Comparison of ENCODE assay signal across 8 mouse cellular contexts in the genomic region with DNA sequence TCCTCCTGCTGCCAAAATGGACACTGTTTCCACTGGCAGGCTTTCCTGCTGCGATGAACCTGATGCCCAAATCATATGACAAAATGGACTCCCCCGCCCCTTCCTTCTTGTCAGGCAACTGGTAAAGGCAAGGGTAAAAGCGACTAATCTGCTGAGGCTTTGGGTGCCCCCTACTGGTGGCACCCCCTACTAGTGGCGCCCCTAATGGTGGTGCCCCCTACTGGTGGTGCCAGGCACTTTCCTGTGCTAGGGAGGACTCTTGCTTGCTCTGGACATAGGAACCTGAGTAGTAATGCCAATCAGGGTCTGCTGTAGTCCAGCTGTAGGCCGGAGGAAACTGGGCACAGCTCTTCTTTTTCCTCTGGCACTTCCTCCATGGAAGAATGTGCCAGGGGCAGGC. TPM values are rescaled to one million over a fixed set of nuclear protein-coding genes. Genes with fewer than 3 reads are reported as not detected.
DNase-seq lines count a peak whose midpoint lies in the region; ATAC-seq and TF ChIP-seq lines count a peak whose summit lies in the region.

No protein-coding gene starts in this region.

- H3K4me3 ChIP-seq in gastrocnemius, adult 2 months = no peak overlapping the region
- no peak overlapping the region for H3K4me3 ChIP-seq in neural tube, embryonic 15.5 days (replicated peaks)

- TF ChIP-seq CTCF in gastrocnemius, adult 2 months (IDR thresholded peaks at IDR 0.05) = peak; percentile 86

- intact Hi-C loops in gastrocnemius, adult 2 months (cut with DNase I) = no loop called here

- no peak overlapping the region for H3K27ac ChIP-seq in gastrocnemius, adult 2 months
- H3K27ac ChIP-seq in neural tube, embryonic 15.5 days (replicated peaks) = no peak overlapping the region

- no peaks in the 10 kb centered on the region for H3K36me3 ChIP-seq in neural tube, embryonic 15.5 days

- H3K9ac ChIP-seq in neural tube, embryonic 15.5 days (replicated peaks) = no peak overlapping the region

- no peaks in the 10 kb centered on the region; the same call in 1 of the 2 replicates for H3K27me3 ChIP-seq in neural tube, embryonic 15.5 days (replicated peaks)

- H3K4me1 ChIP-seq in neural tube, embryonic 15.5 days = peaks cover 18% of the 10 kb centered on the region

- 61% methylated on average over 5 of the region's 5 CpGs for WGBS in neural tube, embryonic 15.5 days

- peak; percentile 55 for DNase-seq in gastrocnemius, adult 2 months
- DNase-seq in gastrocnemius, postnatal 25 days = no peak
- DNase-seq in ovary, postnatal 36 days (ENCODE audit: low spot score) = peak; percentile 24
- DNase-seq in ovary, adult 18-20 months (ENCODE audit: low spot score) = no peak
- DNase-seq in R1 (ENCODE audit: low read depth, low spot score) = peak; percentile 67
- peak; percentile 72 for DNase-seq in induced T-regulatory cell, adult 2 months (ENCODE audit: low read depth)
- peak; percentile 37 for DNase-seq in lung, postnatal 10 days

- H3K9me3 ChIP-seq in neural tube, embryonic 15.5 days (replicated peaks) = no peaks in the 10 kb centered on the region

- H3K4me2 ChIP-seq in neural tube, embryonic 15.5 days = no peak overlapping the region

- no peak for ATAC-seq in neural tube, embryonic 15.5 days (ENCODE audit: low FRiP score)

RNA-seq across cellular contexts. Expression of a gene that starts 44.2 kb away (rescaled TPM):
- under 1 TPM; 0.48 to 0.53 TPM for total RNA-seq in gastrocnemius, adult 2 months (2021)
- under 1 TPM; 0.67 to 0.94 TPM for total RNA-seq in gastrocnemius, postnatal 25 days (2021)
- 4.9 and 5.4 TPM in 2 replicates for polyA plus RNA-seq in neural tube, embryonic 15.5 days (2015; fragmentation: Nextera tagmentation; extraction: Ambion mirVana)

RNA-seq across cellular contexts. Expression of a gene that starts 45.4 kb away (rescaled TPM):
- 1 to 10 TPM in 1 of 2 experiments, under 1 TPM in 1; 0.51 to 1.6 TPM for total RNA-seq in gastrocnemius, adult 2 months (2021)
- total RNA-seq in gastrocnemius, postnatal 25 days (2021) = 1 to 10 TPM; 2.2 to 2.8 TPM
- polyA plus RNA-seq in neural tube, embryonic 15.5 days (2015; fragmentation: Nextera tagmentation; extraction: Ambion mirVana) = 37.1 and 50.5 TPM in 2 replicates

Comparison
In these comparisons a context has a peak if more than half of its experiments do, and no peak if none do; other contexts are left out.
1. DNase-seq: peak in gastrocnemius, adult 2 months (single experiment), ovary, postnatal 36 days (single experiment), R1 (single experiment), induced T-regulatory cell, adult 2 months (single experiment) and lung, postnatal 10 days (single experiment); none in gastrocnemius, postnatal 25 days (single experiment) and ovary, adult 18-20 months (single experiment).